Mouse (Mus musculus) adrenal gland, postnatal 4 days (tissue): ENCODE results near the gene Myl4. TPM values are rescaled to one million over a fixed set of nuclear protein-coding genes. Genes with fewer than 3 reads are reported as not detected.

Source experiments
- DNase-seq, 2 experiments: peaks; one replicate each; pipeline ENCODE4 v3.0.0; 2021 to 2022; ENCODE audit warnings: low spot score in 2 of 2, mixed read lengths in 2 of 2
- total RNA-seq, 2 experiments: library from RNA; stranded (reverse); gene quantifications; 2 replicates each; pipeline ENCODE4 v1.2.3; 2021

The Myl4 gene
- total RNA-seq, 2 experiments from 2014 or later = 5.4 to 15.4 TPM

- DNase-seq = no peak
Observed at GRCm38 (mm10) chr11:104627616-104628301, 77.3 kb downstream of the Myl4 start.

GRCm38 (mm10) chr11:104628566-104628965 is 78.1 kb downstream of the Myl4 start:
- no peak for DNase-seq

- no peak for DNase-seq
Observed at GRCm38 (mm10) chr11:104630185-104630835, 79.8 kb downstream of the Myl4 start.

- no peak for DNase-seq
Observed at GRCm38 (mm10) chr11:104631306-104631705, 80.8 kb downstream of the Myl4 start.

GRCm38 (mm10) chr11:104637010-104637409 is 86.5 kb downstream of the Myl4 start:
- DNase-seq = no peak

GRCm38 (mm10) chr11:104638006-104638405 is 87.5 kb downstream of the Myl4 start:
- DNase-seq = no peak

- DNase-seq = no peak
Observed at GRCm38 (mm10) chr11:104638906-104639305, 88.4 kb downstream of the Myl4 start.

GRCm38 (mm10) chr11:104639634-104640033 is 89.2 kb downstream of the Myl4 start:
- no peak for DNase-seq

- no peak for DNase-seq
Observed at GRCm38 (mm10) chr11:104640894-104641293, 90.4 kb downstream of the Myl4 start.

GRCm38 (mm10) chr11:104643236-104643635 is 92.8 kb downstream of the Myl4 start:
- no peak for DNase-seq

Other genes starting within 250 kb of the Myl4 start
- gene Kansl1, start 81.8 kb upstream of the Myl4 start, total RNA-seq = 10 to 100 TPM; 63.3 to 63.6 TPM
- gene Cdc27, start within 50 bp of the Myl4 start, total RNA-seq = 10 to 100 TPM; 62.1 to 64.1 TPM
- 10 to 100 TPM; 12.9 to 16.6 TPM for gene Itgb3, start 57.3 kb downstream of the Myl4 start, total RNA-seq
- gene Gm11639, start 135.0 kb downstream of the Myl4 start, total RNA-seq = under 1 TPM; 0.06 to 0.11 TPM